ENCODE assay signal across 16 mouse cellular contexts in genomic region chr5:132399486-132399885, GRCm38 (mm10).
"Had no signal": no experiment of that assay in that cellular context is flagged by ENCODE, and none has a peak within 500 bp of the region (broad histone marks: within the 10 kb centered on the region; RNA-seq: fewer than 3 reads in every experiment).

No protein-coding gene starts in this region.

- H3K4me3 ChIP-seq: intestine, embryonic 15.5 days; kidney, embryonic 15.5 days; layer of hippocampus, adult 2 months; limb, embryonic 15.5 days; liver, embryonic 12.5 days; lung, embryonic 15.5 days; midbrain, embryonic 13.5 days; myocyte; neural tube, embryonic 15.5 days had no signal

- H3K4me1 ChIP-seq: intestine, embryonic 15.5 days had no signal

- H3K9ac ChIP-seq: intestine, embryonic 15.5 days; kidney, embryonic 15.5 days; limb, embryonic 15.5 days; liver, embryonic 12.5 days; lung, embryonic 15.5 days; midbrain, embryonic 13.5 days; neural tube, embryonic 15.5 days had no signal

- H3K9me3 ChIP-seq: intestine, embryonic 15.5 days; kidney, embryonic 15.5 days; limb, embryonic 15.5 days; liver, embryonic 12.5 days; lung, embryonic 15.5 days; midbrain, embryonic 13.5 days; neural tube, embryonic 15.5 days had no signal

- ATAC-seq: intestine, embryonic 15.5 days; liver, embryonic 12.5 days; midbrain, embryonic 13.5 days had no signal

- H3K27me3 ChIP-seq: intestine, embryonic 15.5 days; kidney, embryonic 15.5 days; limb, embryonic 15.5 days; liver, embryonic 12.5 days; lung, embryonic 15.5 days; midbrain, embryonic 13.5 days; neural tube, embryonic 15.5 days had no signal

- H3K4me2 ChIP-seq: intestine, embryonic 15.5 days; kidney, embryonic 15.5 days; limb, embryonic 15.5 days; liver, embryonic 12.5 days; lung, embryonic 15.5 days; midbrain, embryonic 13.5 days; neural tube, embryonic 15.5 days had no signal

- H3K36me3 ChIP-seq: intestine, embryonic 15.5 days; kidney, embryonic 15.5 days; limb, embryonic 15.5 days; liver, embryonic 12.5 days; lung, embryonic 15.5 days; midbrain, embryonic 13.5 days; neural tube, embryonic 15.5 days had no signal

- H3K27ac ChIP-seq: intestine, embryonic 15.5 days; kidney, embryonic 15.5 days; layer of hippocampus, adult 2 months; limb, embryonic 15.5 days; liver, embryonic 12.5 days; lung, embryonic 15.5 days; midbrain, embryonic 13.5 days; neural tube, embryonic 15.5 days; stomach, postnatal 0 days had no signal

- DNase-seq: kidney, adult 2 months; kidney, postnatal 36 days; lung, postnatal 14 days; right cerebral cortex, postnatal 25 days; thymus, adult 18-20 months; thymus, postnatal 14 days had no signal
